Mouse (Mus musculus) MEL (cell line): ENCODE measurements around the gene Pigk. TPM values are rescaled to one million over a fixed set of nuclear protein-coding genes. Genes with fewer than 3 reads are reported as not detected.

ENCODE experiments used
- DNase-seq: peaks from one replicate; pipeline ENCODE4 v3.0.0; 2011; ENCODE audit warnings: low read depth, low spot score
- H3K27ac ChIP-seq: 2 replicates; pipeline ENCODE4 v1.5.1; 2012; ENCODE audit warnings: low read depth, mild to moderate bottlenecking, control low read depth, low read length, moderate library complexity; ENCODE audit not compliant: control insufficient read depth
- H3K27me3 ChIP-seq, 2 experiments: fragments of 150-350 bp in 1 of 2; sonication (generic) in 1 of 2; 2 replicates each; pipeline ENCODE4 v1.6.1; 2012; ENCODE audit warnings: low read length in 2 of 2, mild to moderate bottlenecking in 2 of 2, improper control_type of control experiment in 1 of 2, moderate library complexity in 1 of 2; ENCODE audit not compliant: insufficient read depth in 2 of 2, control insufficient read depth in 1 of 2
- H3K36me3 ChIP-seq, 2 experiments: 2 replicates each; pipeline ENCODE4 v1.6.1; 2012 to 2014; ENCODE audit warnings: low read length in 2 of 2, improper control_type of control experiment in 1 of 2, inconsistent platforms in 1 of 2, mild to moderate bottlenecking in 1 of 2; ENCODE audit not compliant: insufficient read depth in 2 of 2, control insufficient read depth in 1 of 2
- H3K4me1 ChIP-seq, 2 experiments: fragments of 150-350 bp in 1 of 2; sonication (generic) in 1 of 2; 2 replicates each; pipeline ENCODE4 v1.6.1; 2012; ENCODE audit warnings: low read length in 2 of 2, improper control_type of control experiment in 1 of 2, mild to moderate bottlenecking in 1 of 2; ENCODE audit not compliant: insufficient read depth in 2 of 2, control insufficient read depth in 1 of 2
- H3K4me3 ChIP-seq, 2 experiments: fragments of 150-350 bp in 1 of 2; sonication (generic) in 1 of 2; 2 replicates each; pipeline ENCODE4 v1.5.1; 2012; ENCODE audit warnings: low read depth in 2 of 2, low read length in 2 of 2, mild to moderate bottlenecking in 2 of 2, moderate library complexity in 2 of 2, control low read depth in 1 of 2, improper control_type of control experiment in 1 of 2; ENCODE audit not compliant: control insufficient read depth in 1 of 2, insufficient read depth in 1 of 2
- H3K79me2 ChIP-seq: 2 replicates; pipeline ENCODE4 v1.6.1; 2012; ENCODE audit warnings: mild to moderate bottlenecking, low read length, moderate library complexity; ENCODE audit not compliant: control insufficient read depth, poor library complexity, insufficient read depth
- H3K9ac ChIP-seq: 2 replicates; pipeline ENCODE4 v1.6.1; 2012; ENCODE audit warnings: low read depth, mild to moderate bottlenecking, control low read depth, low read length, moderate library complexity; ENCODE audit not compliant: control insufficient read depth, poor library complexity, severe bottlenecking
- H3K9me3 ChIP-seq: fragments of 150-350 bp; sonication (generic); replicated peaks from 2 replicates; pipeline ENCODE4 v1.6.1; 2012; ENCODE audit warnings: mild to moderate bottlenecking, low read length, improper control_type of control experiment, moderate library complexity; ENCODE audit not compliant: insufficient read depth
- CHD1 ChIP-seq: IDR thresholded peaks from 2 replicates; pipeline ENCODE4 v1.6.1; 2012; ENCODE audit warnings: low read depth, mild to moderate bottlenecking, inconsistent platforms, low read length, improper control_type of control experiment
- CHD2 ChIP-seq: IDR thresholded peaks from 2 replicates; pipeline ENCODE4 v1.6.1; 2011; ENCODE audit warnings: low read length, improper control_type of control experiment
- ELF1 ChIP-seq: IDR thresholded peaks from 2 replicates; pipeline ENCODE4 v1.6.1; 2014; ENCODE audit warnings: low read depth, mild to moderate bottlenecking, inconsistent platforms, low read length, improper control_type of control experiment, moderate library complexity
- EP300 ChIP-seq, 2 experiments: IDR thresholded peaks; 2 replicates each; pipeline ENCODE4 v1.6.1; 2011; ENCODE audit warnings: improper control_type of control experiment in 2 of 2, low read length in 2 of 2, low read depth in 1 of 2, mild to moderate bottlenecking in 1 of 2
- ETS1 ChIP-seq: IDR thresholded peaks from 2 replicates; pipeline ENCODE4 v1.6.1; 2012; ENCODE audit warnings: low read depth, mild to moderate bottlenecking, inconsistent platforms, low read length, improper control_type of control experiment, moderate library complexity
- GATA1 ChIP-seq: IDR thresholded peaks from 2 replicates; pipeline ENCODE4 v1.6.1; 2011; ENCODE audit warnings: low read depth, low read length, improper control_type of control experiment
- HCFC1 ChIP-seq: IDR thresholded peaks from 2 replicates; pipeline ENCODE4 v1.6.1; 2012; ENCODE audit warnings: low read depth, mild to moderate bottlenecking, inconsistent platforms, low read length, improper control_type of control experiment, moderate library complexity
- KAT2A ChIP-seq: conservative IDR thresholded peaks from 2 replicates; pipeline ENCODE4 v1.6.1; 2012; ENCODE audit warnings: low read depth, low read length, improper control_type of control experiment, inconsistent platforms
- MAFK ChIP-seq: IDR thresholded peaks from 2 replicates; pipeline ENCODE4 v1.6.1; 2011; ENCODE audit warnings: low read depth, mild to moderate bottlenecking, low read length, improper control_type of control experiment, borderline replicate concordance
- MAX ChIP-seq: IDR thresholded peaks from 2 replicates; pipeline ENCODE4 v1.6.1; 2011; ENCODE audit warnings: low read length, improper control_type of control experiment
- MXI1 ChIP-seq: IDR thresholded peaks from 2 replicates; pipeline ENCODE4 v1.6.1; 2011; ENCODE audit warnings: mild to moderate bottlenecking, low read depth, low read length, improper control_type of control experiment
- MYC ChIP-seq: IDR thresholded peaks from 2 replicates; pipeline ENCODE4 v1.6.1; 2011; ENCODE audit warnings: low read depth, mild to moderate bottlenecking, low read length, improper control_type of control experiment, moderate library complexity
- POLR2A ChIP-seq, 2 experiments: IDR thresholded peaks; 2 replicates each; pipeline ENCODE4 v1.6.1; 2011 to 2012; ENCODE audit warnings: low read length in 2 of 2, mild to moderate bottlenecking in 2 of 2, control low read depth in 1 of 2, improper control_type of control experiment in 1 of 2, low read depth in 1 of 2, moderate library complexity in 1 of 2; ENCODE audit not compliant: control insufficient read depth in 1 of 2, insufficient read depth in 1 of 2, poor library complexity in 1 of 2
- POLR2AphosphoS2 ChIP-seq: IDR thresholded peaks from 2 replicates; pipeline ENCODE4 v1.6.1; 2011; ENCODE audit warnings: low read length, improper control_type of control experiment
- SIN3A ChIP-seq: IDR thresholded peaks from 2 replicates; pipeline ENCODE4 v1.6.1; 2012; ENCODE audit warnings: low read length, improper control_type of control experiment, inconsistent platforms
- TCF12 ChIP-seq: IDR thresholded peaks from 2 replicates; pipeline ENCODE4 v1.6.1; 2014; ENCODE audit warnings: low read depth, mild to moderate bottlenecking, inconsistent platforms, low read length, improper control_type of control experiment, moderate library complexity
- UBTF ChIP-seq: IDR thresholded peaks from 2 replicates; pipeline ENCODE4 v1.6.1; 2012; ENCODE audit warnings: low read depth, mild to moderate bottlenecking, inconsistent platforms, low read length, improper control_type of control experiment, moderate library complexity, borderline replicate concordance; ENCODE audit not compliant: insufficient read depth
- USF2 ChIP-seq, 2 experiments: IDR thresholded peaks; 2 replicates each; pipeline ENCODE4 v1.6.1; 2011 to 2012; ENCODE audit warnings: improper control_type of control experiment in 2 of 2, low read length in 2 of 2, borderline replicate concordance in 1 of 2, inconsistent platforms in 1 of 2, low read depth in 1 of 2, mild to moderate bottlenecking in 1 of 2; ENCODE audit not compliant: insufficient read depth in 1 of 2
- ZC3H11A ChIP-seq: IDR thresholded peaks from 2 replicates; pipeline ENCODE4 v1.6.1; 2012; ENCODE audit warnings: low read depth, mild to moderate bottlenecking, inconsistent platforms, low read length, improper control_type of control experiment
- ZKSCAN1 ChIP-seq: IDR thresholded peaks from 2 replicates; pipeline ENCODE4 v1.6.1; 2012; ENCODE audit warnings: low read depth, mild to moderate bottlenecking, inconsistent platforms, low read length, improper control_type of control experiment, moderate library complexity
- ZMIZ1 ChIP-seq: IDR thresholded peaks from 2 replicates; pipeline ENCODE4 v1.6.1; 2012; ENCODE audit warnings: low read depth, mild to moderate bottlenecking, inconsistent platforms, low read length, improper control_type of control experiment, moderate library complexity
- polyA plus RNA-seq, 2 experiments: library from polyadenylated mRNA; stranded (reverse) in 1 of 2; unstranded in 1 of 2; fragments of >175 nt in 1 of 2; fragments of >200 nt in 1 of 2; gene quantifications; 2 replicates each; pipeline versions ENCODE4 v1.2.1 to v1.2.4; 2012; ENCODE audit warnings: low replicate concordance in 2 of 2, low read depth in 1 of 2; ENCODE audit not compliant: insufficient read length in 2 of 2, insufficient read depth in 1 of 2, missing spikeins in 1 of 2
- total RNA-seq: library from RNA; depleted of rRNA; stranded (reverse); fragments of 300-350 nt; gene quantifications from 2 replicates; pipeline ENCODE4 v1.2.3, GENCODE M21; 2012

Gene Pigk
- total and polyA plus RNA-seq, 3 experiments: 14.6 to 17.8 TPM; not detected in 1

DNA sequence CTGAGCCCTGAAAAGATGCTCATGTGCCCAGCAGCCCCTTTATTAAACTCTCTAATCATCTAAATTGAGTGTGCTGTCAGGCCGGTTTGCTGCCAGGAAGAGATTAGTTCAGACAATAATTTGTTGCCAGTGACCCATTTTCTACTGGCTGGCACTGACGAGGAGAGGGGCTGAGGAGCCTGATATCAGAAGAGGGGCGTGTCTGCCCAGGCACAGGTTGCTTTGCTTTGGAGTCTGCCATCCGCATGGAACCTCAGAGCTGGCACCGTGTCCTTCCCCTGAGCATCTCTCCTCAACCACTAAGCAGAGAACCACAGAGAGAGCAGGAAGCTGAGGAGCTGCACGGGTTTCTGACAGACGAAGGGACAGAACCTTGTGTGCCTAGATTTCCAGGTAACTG, 174.2 kb downstream of the Pigk start:
- TF ChIP-seq EP300 (IDR thresholded peaks at IDR 0.05; ENCODE audit: low read depth in 1 of 2, low read length in 2 of 2) (no peak), MAX (no peak), MAFK (no peak)
- H3K79me2 ChIP-seq: no peaks in the 10 kb centered on the region
- H3K4me1 ChIP-seq: no peaks in the 10 kb centered on the region
- DNase-seq: no peak
- no peak overlapping the region for H3K4me3 ChIP-seq
- no peak overlapping the region for H3K27ac ChIP-seq
- no peaks in the 10 kb centered on the region for H3K36me3 ChIP-seq
- no peak overlapping the region for H3K9ac ChIP-seq
- H3K27me3 ChIP-seq: peaks cover 5 to 8% of the 10 kb centered on the region in 2 experiments
- no peaks in the 10 kb centered on the region for H3K9me3 ChIP-seq

DNA sequence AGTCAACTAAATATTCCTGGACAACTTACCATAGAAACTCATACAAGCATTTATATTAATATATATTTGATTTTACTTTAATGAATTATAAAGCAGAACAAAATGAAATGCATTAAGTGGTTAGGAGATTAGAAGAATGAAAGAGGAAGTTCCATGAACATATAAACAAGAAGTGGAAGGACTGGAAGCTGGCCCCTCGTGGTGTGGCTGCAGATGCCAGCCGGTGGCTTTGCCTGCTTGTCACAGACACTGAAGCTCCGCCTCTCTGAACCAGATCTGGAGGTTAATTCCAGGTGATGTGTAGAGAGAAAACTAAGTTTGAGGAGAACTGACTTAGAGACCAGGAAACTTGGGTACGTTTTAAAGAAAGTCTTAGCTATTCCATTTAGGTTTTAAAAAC, 181.0 kb downstream of the Pigk start:
- H3K27ac ChIP-seq: no peak overlapping the region
- H3K27me3 ChIP-seq: no peaks in the 10 kb centered on the region
- no peaks in the 10 kb centered on the region for H3K9me3 ChIP-seq
- peaks cover 0 to 5% of the 10 kb centered on the region in 2 experiments; a peak in 2 of 4 replicates for H3K36me3 ChIP-seq
- H3K4me3 ChIP-seq: no peak overlapping the region
- H3K79me2 ChIP-seq: no peaks in the 10 kb centered on the region
- peaks cover 0 to 3% of the 10 kb centered on the region in 2 experiments; a peak in 1 of 4 replicates for H3K4me1 ChIP-seq
- no peak overlapping the region for H3K9ac ChIP-seq
- peak; percentile 77 for DNase-seq
- TF ChIP-seq CHD1 (no peak), ZMIZ1 (no peak), MYC (0 out of 2 replicates have a peak, but pooled peaks have one; percentile 63), HCFC1 (no peak), POLR2A (IDR thresholded peaks at IDR 0.05; ENCODE audit: control insufficient read depth in 1 of 2, insufficient read depth in 1 of 2, low read depth in 1 of 2, low read length in 2 of 2, poor library complexity in 1 of 2) (no peak), ETS1 (0 out of 2 replicates have a peak, but pooled peaks have one; percentile 12), KAT2A (no peak), MAX (peak; percentile 55), SIN3A (peak; percentile 37; the same call in 1 of the 2 replicates), GATA1 (peak; percentile 30; the same call in 1 of the 2 replicates), ZC3H11A (no peak), UBTF (no peak), MXI1 (0 out of 2 replicates have a peak, but pooled peaks have one; percentile 65), ELF1 (no peak), EP300 (IDR thresholded peaks at IDR 0.05; ENCODE audit: low read depth in 1 of 2, low read length in 2 of 2) (peak in 1 of 2 experiments; percentile 57; a peak in 2 of 4 replicates), USF2 (IDR thresholded peaks at IDR 0.05; ENCODE audit: borderline replicate concordance in 1 of 2, insufficient read depth in 1 of 2, low read depth in 1 of 2, low read length in 2 of 2) (no peak), TCF12 (no peak), ZKSCAN1 (no peak), CHD2 (no peak), POLR2AphosphoS2 (no peak)
